Mouse (Mus musculus): ENCODE data around the gene Zdhhc16.
A peak's percentile ranks its signal among the peaks of the same experiment; 100 is the strongest.

The Zdhhc16 gene

GRCm38 (mm10) chr19:41933179-41934086 lies at the start of gene Zdhhc16, which contains the start of gene Exosc1:
Gene Zdhhc16, plus strand, starts transcription at chr19:41933480.
Gene Exosc1, minus strand, starts transcription at chr19:41933423.
- peak; percentile 98 for DNase-seq (ENCODE audit: low read depth)

GRCm38 (mm10) chr19:41883882-41884281 lies 49.4 kb upstream of the Zdhhc16 start:
- no peak for DNase-seq (ENCODE audit: low read depth)

GRCm38 (mm10) chr19:41888191-41888590 lies 45.1 kb upstream of the Zdhhc16 start:
- DNase-seq (ENCODE audit: low read depth): no peak

GRCm38 (mm10) chr19:41894959-41895358 lies 38.3 kb upstream of the Zdhhc16 start:
- peak; percentile 56 for DNase-seq (ENCODE audit: low read depth)

GRCm38 (mm10) chr19:41895460-41896318 lies 37.6 kb upstream of the Zdhhc16 start, which contains the start of gene Rrp12:
Gene Rrp12, minus strand, starts transcription at chr19:41896173.
- peak; percentile 96 for DNase-seq (ENCODE audit: low read depth)

GRCm38 (mm10) chr19:41896319-41896711 lies 37.0 kb upstream of the Zdhhc16 start:
- DNase-seq (ENCODE audit: low read depth): no peak

- peak; percentile 86 for DNase-seq (ENCODE audit: low read depth)
Observed at GRCm38 (mm10) chr19:41898860-41899259, 34.4 kb upstream of the Zdhhc16 start.

GRCm38 (mm10) chr19:41900495-41901090 lies 32.7 kb upstream of the Zdhhc16 start:
- peak; percentile 98 for DNase-seq (ENCODE audit: low read depth)

- peak; percentile 92 for DNase-seq (ENCODE audit: low read depth)
Observed at GRCm38 (mm10) chr19:41901696-41902095, 31.6 kb upstream of the Zdhhc16 start.

- DNase-seq (ENCODE audit: low read depth): peak; percentile 93
Observed at GRCm38 (mm10) chr19:41902848-41903593, 30.3 kb upstream of the Zdhhc16 start.

- DNase-seq (ENCODE audit: low read depth): no peak
Observed at GRCm38 (mm10) chr19:41905246-41905645, 28.0 kb upstream of the Zdhhc16 start.

- DNase-seq (ENCODE audit: low read depth): peak; percentile 72
Observed at GRCm38 (mm10) chr19:41906311-41907078, 26.8 kb upstream of the Zdhhc16 start.

GRCm38 (mm10) chr19:41907079-41907760 lies 26.1 kb upstream of the Zdhhc16 start:
- no peak for DNase-seq (ENCODE audit: low read depth)

GRCm38 (mm10) chr19:41908736-41909135 lies 24.5 kb upstream of the Zdhhc16 start:
- no peak for DNase-seq (ENCODE audit: low read depth)

- no peak for DNase-seq (ENCODE audit: low read depth)
Observed at GRCm38 (mm10) chr19:41910396-41910795, 22.9 kb upstream of the Zdhhc16 start.

- DNase-seq (ENCODE audit: low read depth): peak; percentile 99
Observed at GRCm38 (mm10) chr19:41911178-41912073, 21.9 kb upstream of the Zdhhc16 start, which contains the start of gene Pgam1. Gene Pgam1, plus strand, starts transcription at chr19:41911923.

- DNase-seq (ENCODE audit: low read depth): peak; percentile 36
Observed at GRCm38 (mm10) chr19:41912121-41913080, 20.9 kb upstream of the Zdhhc16 start.

All from 416B (cell line).